Mouse (Mus musculus): ENCODE measurements at regions not wholly inside any gene's neighbourhood (a gene's known extent, or its start where the extent isn't known, plus 50 kb on each side); places are given as distances from the start of the nearest gene placed in this dataset.

DNA sequence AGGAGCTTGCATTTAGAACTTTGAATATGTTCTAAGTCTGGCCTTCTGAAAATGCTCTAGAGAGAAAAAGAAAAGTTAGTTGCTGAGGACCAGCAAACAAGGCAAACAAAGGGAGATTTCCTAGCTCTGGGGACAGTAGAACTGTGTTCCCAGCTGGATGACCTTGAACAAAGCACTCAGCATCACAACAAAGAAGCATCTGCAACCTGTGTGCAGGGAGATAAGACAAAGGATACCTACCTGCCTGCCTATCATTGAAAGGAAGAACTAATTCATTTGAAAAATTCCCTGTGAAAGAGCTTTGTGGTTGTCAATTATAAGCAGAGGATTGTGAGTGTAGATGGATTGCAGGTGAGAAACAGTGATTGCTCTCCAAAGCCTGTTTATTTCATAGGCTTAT lies 451.1 kb upstream of the B430305J03Rik start:
- TF ChIP-seq EP300 (IDR thresholded peaks at IDR 0.05; ENCODE audit: low read depth) (no peak), CTCF (IDR thresholded peaks at IDR 0.05; ENCODE audit: low read depth) (no peak)
